In the genomic region with DNA sequence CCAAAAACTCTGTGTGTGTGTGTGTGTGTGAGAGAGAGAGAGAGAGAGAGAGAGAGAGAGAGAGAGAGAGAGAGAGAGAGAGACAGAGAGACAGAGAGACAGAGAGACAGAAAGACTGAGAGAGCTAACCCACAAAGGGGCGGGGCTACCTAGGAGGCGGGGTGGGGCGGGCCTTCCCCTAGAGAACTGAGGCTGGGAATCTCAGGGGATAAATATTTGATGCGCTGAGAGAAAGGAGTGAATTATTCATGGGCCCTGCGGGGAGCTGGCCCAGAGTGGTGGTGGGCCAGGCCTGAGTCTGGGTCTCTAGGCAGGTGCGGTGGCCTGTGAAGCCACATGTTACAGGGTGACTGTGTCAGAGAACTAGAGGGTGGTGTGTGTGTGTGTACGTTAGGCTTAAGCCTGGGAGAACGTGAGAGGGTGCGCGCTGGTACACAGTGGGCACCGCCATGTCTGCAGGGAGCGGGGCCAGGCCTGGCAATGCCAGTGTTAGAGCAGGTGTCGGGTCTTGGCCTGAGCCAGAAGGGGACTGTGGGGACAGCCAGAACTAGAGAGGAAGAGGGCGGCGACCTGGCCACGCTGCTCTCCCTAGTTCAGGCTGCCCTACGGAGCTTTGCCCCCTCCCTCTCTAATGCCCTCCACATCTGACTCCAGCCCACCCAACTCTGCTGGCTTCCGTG, we compare ENCODE assay signal across 13 mouse cellular contexts. TPM values are rescaled to one million over a fixed set of nuclear protein-coding genes. Genes with fewer than 3 reads are reported as not detected.
A peak's percentile ranks its signal among the peaks of the same experiment; 100 is the strongest.
DNase-seq lines count a peak whose midpoint lies in the region; ATAC-seq and TF ChIP-seq lines count a peak whose summit lies in the region.
"Had no signal": no experiment of that assay in that cellular context is flagged by ENCODE, and none has a peak within 500 bp of the region (broad histone marks: within the 10 kb centered on the region; RNA-seq: fewer than 3 reads in every experiment).

No protein-coding gene starts in this region.

- no peak for DNase-seq in forebrain, embryonic 11.5 days (ENCODE audit: low spot score)
- DNase-seq in ES-CJ7 (ENCODE audit: low read depth, low spot score): peak; percentile 65
- peak; percentile 62 for DNase-seq in cerebellum, adult 9-10 months
- DNase-seq in liver, embryonic 13.5 days: no peak
- DNase-seq in lung, adult 2 months: no peak

- no peak for TF ChIP-seq POLR2A in lung, adult 2 months (IDR thresholded peaks at IDR 0.05; ENCODE audit: borderline replicate concordance, extremely low read depth, low read depth, low read length)

- H3K4me3 ChIP-seq in forebrain, embryonic 16.5 days (replicated peaks; ENCODE audit: low read length): no peak overlapping the region
- H3K4me3 ChIP-seq in forebrain, embryonic 11.5 days (ENCODE audit: low read depth, low read length): no peak overlapping the region
- H3K4me3 ChIP-seq in liver, embryonic 13.5 days (replicated peaks): no peak overlapping the region
- H3K4me3 ChIP-seq in lung, adult 2 months (replicated peaks; ENCODE audit: extremely low read depth, low read depth, low read length): no peak overlapping the region
- H3K4me3 ChIP-seq in heart, embryonic 11.5 days (ENCODE audit: low read depth, low read length): no peak overlapping the region
- H3K4me3 ChIP-seq: heart, embryonic 10.5 days; myocyte had no signal

- no peaks in the 10 kb centered on the region for H3K9me3 ChIP-seq in forebrain, embryonic 16.5 days (ENCODE audit: control insufficient read depth, low read length)
- no peaks in the 10 kb centered on the region for H3K9me3 ChIP-seq in forebrain, embryonic 11.5 days (ENCODE audit: control insufficient read depth, low read length)
- no peaks in the 10 kb centered on the region for H3K9me3 ChIP-seq in liver, embryonic 13.5 days (replicated peaks)
- no peaks in the 10 kb centered on the region for H3K9me3 ChIP-seq in heart, embryonic 11.5 days (replicated peaks; ENCODE audit: control insufficient read depth, low read length)
- H3K9me3 ChIP-seq: heart, embryonic 10.5 days had no signal

- peaks cover 89% of the 10 kb centered on the region for H3K27me3 ChIP-seq in forebrain, embryonic 16.5 days (replicated peaks; ENCODE audit: control insufficient read depth, insufficient read depth, low read length)
- H3K27me3 ChIP-seq in forebrain, embryonic 11.5 days (ENCODE audit: control insufficient read depth, insufficient read depth, low read length): peaks cover 89% of the 10 kb centered on the region
- H3K27me3 ChIP-seq in liver, embryonic 13.5 days: peaks cover 100% of the 10 kb centered on the region
- H3K27me3 ChIP-seq in heart, embryonic 11.5 days (ENCODE audit: control insufficient read depth, insufficient read depth, low read length): peaks cover 99% of the 10 kb centered on the region

- peak; percentile 31; the same call in 1 of the 2 replicates for ATAC-seq in forebrain, embryonic 16.5 days
- ATAC-seq in forebrain, embryonic 11.5 days (replicated peaks; ENCODE audit: low FRiP score): no peak
- ATAC-seq in liver, embryonic 13.5 days (ENCODE audit: low read depth): 0 out of 2 replicates have a peak, but pooled peaks have one; percentile 23
- no peak for ATAC-seq in heart, embryonic 11.5 days (replicated peaks; ENCODE audit: insufficient number of reproducible peaks, low FRiP score, low TSS enrichment)
- no peak for ATAC-seq in erythroblast, adult 5-6 weeks (replicated peaks; ENCODE audit: low FRiP score, poor library complexity, severe bottlenecking)
- ATAC-seq: inflammation-experienced regulatory T-cells, adult 6 months had no signal

- 1% methylated on average over 16 of the region's 18 CpGs for WGBS in forebrain, embryonic 16.5 days
- 5% methylated on average over 18 of the region's 18 CpGs for WGBS in forebrain, embryonic 11.5 days
- 7% methylated on average over 18 of the region's 18 CpGs for WGBS in liver, embryonic 13.5 days (ENCODE audit: insufficient replicate concordance)
- WGBS in lung, adult 2 months: 14% methylated on average over 18 of the region's 18 CpGs
- WGBS in heart, embryonic 11.5 days (ENCODE audit: insufficient replicate concordance): 4% methylated on average over 18 of the region's 18 CpGs

- peaks cover 24% of the 10 kb centered on the region for H3K4me1 ChIP-seq in forebrain, embryonic 16.5 days (replicated peaks; ENCODE audit: control insufficient read depth, insufficient read depth, low read length)
- peaks cover 2% of the 10 kb centered on the region; the same call in 1 of the 2 replicates for H3K4me1 ChIP-seq in forebrain, embryonic 11.5 days (replicated peaks; ENCODE audit: control insufficient read depth, insufficient read depth, low read length)
- peaks cover 9% of the 10 kb centered on the region; the same call in 1 of the 2 replicates for H3K4me1 ChIP-seq in liver, embryonic 13.5 days (replicated peaks)
- H3K4me1 ChIP-seq in lung, adult 2 months (ENCODE audit: control insufficient read depth, insufficient read depth, low read length): no peaks in the 10 kb centered on the region
- peaks cover 12% of the 10 kb centered on the region for H3K4me1 ChIP-seq in heart, embryonic 11.5 days (ENCODE audit: control insufficient read depth, insufficient read depth, low read length)

- no peaks in the 10 kb centered on the region for H3K36me3 ChIP-seq in forebrain, embryonic 16.5 days (ENCODE audit: control insufficient read depth, insufficient read depth)
- H3K36me3 ChIP-seq in forebrain, embryonic 11.5 days (ENCODE audit: control insufficient read depth, insufficient read depth, low read length): no peaks in the 10 kb centered on the region
- no peaks in the 10 kb centered on the region for H3K36me3 ChIP-seq in liver, embryonic 13.5 days
- H3K36me3 ChIP-seq in heart, embryonic 11.5 days (ENCODE audit: control insufficient read depth, insufficient read depth, low read length): no peaks in the 10 kb centered on the region
- H3K36me3 ChIP-seq: heart, embryonic 10.5 days had no signal

- no peak overlapping the region for H3K9ac ChIP-seq in forebrain, embryonic 16.5 days (replicated peaks; ENCODE audit: low read depth, low read length)
- H3K9ac ChIP-seq in forebrain, embryonic 11.5 days (ENCODE audit: low read length): no peak overlapping the region
- no peak overlapping the region for H3K9ac ChIP-seq in liver, embryonic 13.5 days
- no peak overlapping the region for H3K9ac ChIP-seq in heart, embryonic 11.5 days (ENCODE audit: low read depth, low read length)

- no peak for TF ChIP-seq CTCF in lung, adult 2 months (IDR thresholded peaks at IDR 0.05; ENCODE audit: insufficient read depth, low read length)

- H3K4me2 ChIP-seq in forebrain, embryonic 16.5 days (ENCODE audit: low read length): no peak overlapping the region
- no peak overlapping the region for H3K4me2 ChIP-seq in forebrain, embryonic 11.5 days (ENCODE audit: low read depth, low read length, severe bottlenecking)
- no peak overlapping the region for H3K4me2 ChIP-seq in liver, embryonic 13.5 days
- H3K4me2 ChIP-seq in heart, embryonic 11.5 days: no peak overlapping the region

- H3K27ac ChIP-seq in forebrain, embryonic 16.5 days (ENCODE audit: low read length): no peak overlapping the region
- no peak overlapping the region for H3K27ac ChIP-seq in forebrain, embryonic 11.5 days (ENCODE audit: low read depth, low read length)
- no peak overlapping the region for H3K27ac ChIP-seq in liver, embryonic 13.5 days
- no peak overlapping the region for H3K27ac ChIP-seq in heart, embryonic 11.5 days (ENCODE audit: low read depth, low read length)
- H3K27ac ChIP-seq: heart, embryonic 10.5 days had no signal

RNA-seq across cellular contexts. Expression of gene Ush1g, which starts 2.0 kb away (rescaled TPM):
- polyA plus RNA-seq in forebrain, embryonic 16.5 days (2015; fragmentation: Nextera tagmentation; extraction: Ambion mirVana): 0.10 TPM in 2 replicates
- polyA plus RNA-seq in forebrain, embryonic 11.5 days (2014; fragmentation: Nextera tagmentation; extraction: Ambion mirVana): not detected in 2 replicates
- polyA plus RNA-seq in liver, embryonic 13.5 days (2015; fragmentation: Nextera tagmentation; extraction: Ambion mirVana): 0.07 and 0.14 TPM in 2 replicates
- 0.11 and 0.17 TPM in 2 replicates for polyA plus RNA-seq in lung, adult 2 months (2012; rRNA removed)
- polyA plus RNA-seq in heart, embryonic 11.5 days (2014; fragmentation: Nextera tagmentation; extraction: Ambion mirVana): 0.06 and 0.17 TPM in 2 replicates
- not detected in 2 replicates for total RNA-seq in erythroblast, adult 5-6 weeks (2015; ENCODE audit: low replicate concordance)
- not detected in 2 replicates for total RNA-seq in erythroblast, adult 5-6 weeks (2017; ENCODE audit: low replicate concordance)
- polyA plus RNA-seq: inflammation-experienced regulatory T-cells, adult 6 months; lung, embryonic 16.5 days had no signal

RNA-seq across cellular contexts. Expression of gene Otop2, which starts 12.9 kb away (rescaled TPM):
- polyA plus RNA-seq in forebrain, embryonic 16.5 days (2015; fragmentation: Nextera tagmentation; extraction: Ambion mirVana): 0.24 TPM in 1 of 2 replicates, not detected in the other
- polyA plus RNA-seq in forebrain, embryonic 11.5 days (2014; fragmentation: Nextera tagmentation; extraction: Ambion mirVana): not detected in 2 replicates
- polyA plus RNA-seq in liver, embryonic 13.5 days (2015; fragmentation: Nextera tagmentation; extraction: Ambion mirVana): not detected in 2 replicates
- 8.3 TPM in 1 of 2 replicates, not detected in the other for polyA plus RNA-seq in lung, adult 2 months (2012; rRNA removed)
- polyA plus RNA-seq in heart, embryonic 11.5 days (2014; fragmentation: Nextera tagmentation; extraction: Ambion mirVana): not detected in 2 replicates
- not detected in 2 replicates for total RNA-seq in erythroblast, adult 5-6 weeks (2015; ENCODE audit: low replicate concordance)
- not detected in 2 replicates for total RNA-seq in erythroblast, adult 5-6 weeks (2017; ENCODE audit: low replicate concordance)
- total RNA-seq: adrenal gland, adult 18-20 months had no signal
- polyA plus RNA-seq: heart, embryonic 10.5 days; inflammation-experienced regulatory T-cells, adult 6 months; lung, embryonic 16.5 days had no signal

RNA-seq across cellular contexts. Expression of gene Otop3, which starts 14.7 kb away (rescaled TPM):
- 0.37 TPM in 1 of 2 replicates, not detected in the other for polyA plus RNA-seq in forebrain, embryonic 16.5 days (2015; fragmentation: Nextera tagmentation; extraction: Ambion mirVana)
- polyA plus RNA-seq in forebrain, embryonic 11.5 days (2014; fragmentation: Nextera tagmentation; extraction: Ambion mirVana): not detected in 2 replicates
- not detected in 2 replicates for polyA plus RNA-seq in liver, embryonic 13.5 days (2015; fragmentation: Nextera tagmentation; extraction: Ambion mirVana)
- 0.05 and 7.8 TPM in 2 replicates for polyA plus RNA-seq in lung, adult 2 months (2012; rRNA removed)
- polyA plus RNA-seq in heart, embryonic 11.5 days (2014; fragmentation: Nextera tagmentation; extraction: Ambion mirVana): not detected in 2 replicates
- total RNA-seq in erythroblast, adult 5-6 weeks (2015; ENCODE audit: low replicate concordance): not detected in 2 replicates
- total RNA-seq in erythroblast, adult 5-6 weeks (2017; ENCODE audit: low replicate concordance): not detected in 2 replicates
- total RNA-seq: adrenal gland, adult 18-20 months had no signal
- polyA plus RNA-seq: inflammation-experienced regulatory T-cells, adult 6 months; lung, embryonic 16.5 days; myocyte had no signal

RNA-seq across cellular contexts. Expression of gene Fads6, which starts 22.4 kb away (rescaled TPM):
- polyA plus RNA-seq in forebrain, embryonic 16.5 days (2015; fragmentation: Nextera tagmentation; extraction: Ambion mirVana): 0.27 and 0.76 TPM in 2 replicates
- polyA plus RNA-seq in forebrain, embryonic 11.5 days (2014; fragmentation: Nextera tagmentation; extraction: Ambion mirVana): 0.25 and 0.45 TPM in 2 replicates
- 2.0 and 2.2 TPM in 2 replicates for polyA plus RNA-seq in liver, embryonic 13.5 days (2015; fragmentation: Nextera tagmentation; extraction: Ambion mirVana)
- 2.8 and 3.8 TPM in 2 replicates for polyA plus RNA-seq in lung, adult 2 months (2012; rRNA removed)
- polyA plus RNA-seq in heart, embryonic 11.5 days (2014; fragmentation: Nextera tagmentation; extraction: Ambion mirVana): 0.89 and 1.2 TPM in 2 replicates
- 0.21 TPM in 1 of 2 replicates, not detected in the other for total RNA-seq in erythroblast, adult 5-6 weeks (2015; ENCODE audit: low replicate concordance)
- total RNA-seq in erythroblast, adult 5-6 weeks (2017; ENCODE audit: low replicate concordance): 0.26 and 0.84 TPM in 2 replicates

RNA-seq across cellular contexts. Expression of gene Fdxr, which starts 43.0 kb away (rescaled TPM):
- 23.2 and 26.9 TPM in 2 replicates for polyA plus RNA-seq in forebrain, embryonic 16.5 days (2015; fragmentation: Nextera tagmentation; extraction: Ambion mirVana)
- polyA plus RNA-seq in forebrain, embryonic 11.5 days (2014; fragmentation: Nextera tagmentation; extraction: Ambion mirVana): 13.8 and 15.6 TPM in 2 replicates
- polyA plus RNA-seq in liver, embryonic 13.5 days (2015; fragmentation: Nextera tagmentation; extraction: Ambion mirVana): 16.3 and 18.2 TPM in 2 replicates
- polyA plus RNA-seq in lung, adult 2 months (2012; rRNA removed): 11.1 and 13.0 TPM in 2 replicates
- 10.0 and 12.0 TPM in 2 replicates for polyA plus RNA-seq in heart, embryonic 11.5 days (2014; fragmentation: Nextera tagmentation; extraction: Ambion mirVana)
- 4.2 TPM in 1 of 2 replicates, not detected in the other for total RNA-seq in erythroblast, adult 5-6 weeks (2015; ENCODE audit: low replicate concordance)
- 2.9 TPM in 1 of 2 replicates, not detected in the other for total RNA-seq in erythroblast, adult 5-6 weeks (2017; ENCODE audit: low replicate concordance)

Comparison
In these comparisons a context has a peak if more than half of its experiments do, and no peak if none do; other contexts are left out.
1. ATAC-seq: peak in forebrain, embryonic 16.5 days (single experiment) and liver, embryonic 13.5 days (single experiment); none in forebrain, embryonic 11.5 days (single experiment), heart, embryonic 11.5 days (single experiment) and erythroblast, adult 5-6 weeks (single experiment).
2. DNase-seq: peak in ES-CJ7 (single experiment) and cerebellum, adult 9-10 months (single experiment); none in forebrain, embryonic 11.5 days (single experiment), liver, embryonic 13.5 days (single experiment) and lung, adult 2 months (single experiment).